Mouse (Mus musculus): ENCODE data around the gene Fhit.

The Fhit gene

GRCm38 (mm10) chr14:10917893-10918803 lies 243.7 kb downstream of the Fhit start:
- no peak for DNase-seq (ENCODE audit: low read depth, low spot score)

DNA sequence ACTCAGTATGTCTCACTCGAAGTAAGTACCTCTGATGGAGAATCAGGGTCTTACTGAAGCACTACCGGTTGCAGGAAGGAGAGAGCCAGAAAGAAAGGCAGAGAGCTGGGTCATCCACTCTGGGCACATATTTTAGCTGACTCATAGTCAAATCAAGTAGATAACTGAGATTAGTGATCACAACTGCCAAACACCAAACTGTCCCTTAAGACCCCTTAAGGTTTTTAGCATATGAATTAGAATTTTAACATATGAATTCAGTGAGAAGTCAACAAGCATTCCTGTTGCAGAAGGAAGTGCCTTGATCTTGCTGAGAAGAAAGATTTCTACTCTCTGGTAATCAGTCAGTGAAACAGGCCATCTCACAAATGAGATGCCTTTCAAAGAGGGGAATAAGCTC lies 253.8 kb downstream of the Fhit start:
- no peak for DNase-seq (ENCODE audit: low read depth, low spot score)

DNA sequence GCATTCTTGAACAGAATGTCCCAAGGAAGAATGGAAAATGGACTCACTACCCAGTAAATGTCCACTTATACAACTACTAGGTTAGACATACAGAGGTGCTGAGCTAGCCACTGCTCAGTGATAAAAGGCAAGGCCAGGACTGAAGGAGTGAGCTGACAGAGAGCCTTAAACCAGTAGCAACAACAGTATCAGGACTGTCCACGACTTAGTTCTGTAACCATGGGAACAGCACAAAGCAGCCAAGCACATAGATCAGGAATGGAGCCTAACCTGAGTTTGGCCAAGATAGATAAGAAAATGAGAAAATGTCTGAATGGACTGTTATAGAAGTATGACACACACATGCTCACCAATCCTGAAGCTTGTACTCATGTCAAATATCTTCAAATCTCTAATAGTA lies 279.1 kb downstream of the Fhit start:
- no peak for DNase-seq (ENCODE audit: low read depth, low spot score)

DNA sequence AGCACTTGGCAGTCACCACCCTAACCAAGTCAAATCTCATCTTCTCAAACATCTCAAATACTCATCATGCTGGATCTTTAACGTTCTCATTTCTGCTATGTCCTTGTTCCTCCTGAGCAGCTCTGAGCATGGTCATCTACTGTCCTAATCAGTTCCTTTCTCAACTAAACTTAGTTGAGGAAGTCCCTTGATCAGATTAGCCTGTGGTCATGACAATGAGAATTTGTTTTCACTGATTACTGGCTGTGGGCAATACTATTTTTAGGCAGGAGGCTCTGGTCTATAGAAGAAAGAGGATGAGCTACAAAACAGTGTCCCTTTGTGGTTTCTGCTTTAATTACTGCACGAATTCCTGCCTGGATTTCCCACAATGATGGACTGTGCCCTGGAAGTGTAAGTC lies 281.1 kb downstream of the Fhit start:
- no peak for DNase-seq (ENCODE audit: low read depth, low spot score)

- DNase-seq (ENCODE audit: low read depth, low spot score): no peak
Observed at GRCm38 (mm10) chr14:10874595-10875372, 287.1 kb downstream of the Fhit start.

DNA sequence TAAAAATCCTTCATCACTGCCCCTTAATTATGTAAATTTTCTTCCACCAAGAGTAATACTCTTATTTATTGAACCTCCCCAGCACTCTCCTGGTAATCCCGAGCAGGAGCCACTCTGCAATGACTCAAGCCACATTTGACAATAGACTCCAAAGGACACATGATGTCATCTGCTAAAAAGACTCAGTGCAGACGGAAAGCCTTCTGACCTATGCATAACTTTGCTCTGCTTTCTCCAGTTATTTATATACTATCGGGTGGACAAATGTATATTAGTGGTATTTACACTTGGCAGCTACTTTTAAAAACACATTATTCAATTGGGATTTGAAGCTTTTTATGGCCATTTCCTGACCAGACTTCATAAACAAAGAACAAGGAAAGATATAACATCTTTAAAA lies 304.2 kb downstream of the Fhit start:
- no peak for DNase-seq (ENCODE audit: low read depth, low spot score)

- no peak for DNase-seq (ENCODE audit: low read depth, low spot score)
Observed at GRCm38 (mm10) chr14:10851936-10852335, 309.9 kb downstream of the Fhit start.

DNA sequence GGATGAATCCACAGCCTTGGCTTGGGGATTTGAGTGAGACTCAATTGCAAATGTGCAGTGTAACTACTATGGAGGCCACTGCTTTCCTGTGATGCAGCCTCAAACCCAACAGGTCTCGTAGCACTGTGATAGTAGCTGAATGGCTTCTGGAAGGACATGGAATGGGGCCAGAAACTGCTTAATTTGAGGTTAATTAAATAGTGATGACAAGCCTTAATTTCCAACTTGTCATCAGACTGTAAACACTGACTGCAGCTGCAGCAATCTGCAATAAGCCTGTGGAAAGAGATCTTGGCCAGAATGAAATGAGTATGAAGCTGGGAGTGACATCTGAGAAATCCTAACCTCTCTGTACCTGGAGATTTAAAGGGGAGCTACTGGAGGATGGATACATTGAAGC lies 325.8 kb downstream of the Fhit start:
- no peak for DNase-seq (ENCODE audit: low read depth, low spot score)

DNA sequence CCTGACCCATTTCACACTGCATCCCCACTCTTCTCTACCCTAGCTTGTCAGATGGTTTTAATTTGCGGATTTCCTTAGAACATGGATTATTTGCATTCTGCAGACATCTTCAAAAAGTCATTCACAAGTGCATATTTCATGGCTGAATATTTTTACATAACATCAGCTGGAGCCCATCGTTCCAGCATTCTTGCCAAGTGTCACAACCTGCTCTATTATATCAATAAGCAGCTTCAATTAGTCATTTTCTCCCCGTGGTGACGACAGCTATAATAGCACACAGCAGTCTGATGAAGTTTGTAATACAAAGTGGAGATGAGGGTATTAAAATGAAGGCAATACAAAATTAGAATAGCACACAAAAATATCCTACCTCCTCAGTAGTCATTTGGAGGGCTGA lies 337.0 kb downstream of the Fhit start:
- DNase-seq (ENCODE audit: low read depth, low spot score): no peak

DNA sequence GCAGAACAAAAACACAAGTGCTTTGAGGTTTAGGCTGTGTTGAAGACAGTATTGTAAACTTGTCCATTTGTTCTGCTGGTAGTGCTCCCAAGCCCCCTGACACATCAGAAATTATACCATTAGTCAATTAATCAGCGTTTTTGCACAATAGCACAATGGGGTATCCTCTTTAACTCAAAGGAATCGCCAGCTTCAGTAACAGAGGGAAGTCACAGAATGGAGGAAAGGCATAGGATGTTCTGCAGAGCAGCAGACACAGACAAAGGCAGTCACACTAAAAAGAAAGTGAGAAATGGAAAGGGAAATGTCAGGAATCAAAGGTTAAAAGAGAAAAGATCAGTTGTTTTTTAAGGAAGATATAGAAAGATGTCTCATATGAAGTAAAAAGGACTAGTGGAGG lies 348.3 kb downstream of the Fhit start:
- DNase-seq (ENCODE audit: low read depth, low spot score): no peak

DNA sequence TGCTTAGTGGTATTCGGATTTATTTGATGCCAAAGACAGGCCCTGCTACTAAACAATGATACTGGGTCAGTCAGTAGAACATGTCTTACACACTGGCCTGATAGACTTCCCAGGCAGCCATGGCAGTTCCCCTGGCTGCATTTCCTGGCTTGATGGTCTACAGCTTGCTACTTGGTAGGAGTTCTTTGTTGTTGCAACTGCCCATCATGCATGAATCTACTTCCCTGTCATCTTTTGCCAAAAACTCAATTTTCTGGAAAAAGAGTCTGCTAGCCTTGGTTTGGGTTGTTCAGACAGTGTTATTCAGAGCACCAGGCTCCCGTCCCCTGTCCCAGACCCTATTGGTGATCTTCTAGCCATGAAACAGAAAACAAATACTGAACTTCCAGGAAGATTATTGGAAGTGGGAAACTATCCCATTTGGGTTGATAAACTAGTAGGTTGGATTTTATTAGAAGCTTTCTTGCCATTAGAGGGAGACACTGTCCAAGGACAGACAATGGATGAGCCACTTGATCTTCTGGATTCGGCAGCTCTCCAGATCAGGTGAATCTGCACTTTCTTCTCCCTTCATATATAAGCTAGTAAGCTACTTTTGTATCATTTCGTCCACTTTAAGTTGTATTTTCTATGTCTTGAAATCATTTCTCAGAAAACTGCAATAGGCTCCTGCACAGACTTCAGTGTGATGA lies 363.2 kb downstream of the Fhit start:
- DNase-seq (ENCODE audit: low read depth, low spot score): no peak

- DNase-seq (ENCODE audit: low read depth, low spot score): no peak
Observed at GRCm38 (mm10) chr14:10797595-10797994, 364.2 kb downstream of the Fhit start.

DNA sequence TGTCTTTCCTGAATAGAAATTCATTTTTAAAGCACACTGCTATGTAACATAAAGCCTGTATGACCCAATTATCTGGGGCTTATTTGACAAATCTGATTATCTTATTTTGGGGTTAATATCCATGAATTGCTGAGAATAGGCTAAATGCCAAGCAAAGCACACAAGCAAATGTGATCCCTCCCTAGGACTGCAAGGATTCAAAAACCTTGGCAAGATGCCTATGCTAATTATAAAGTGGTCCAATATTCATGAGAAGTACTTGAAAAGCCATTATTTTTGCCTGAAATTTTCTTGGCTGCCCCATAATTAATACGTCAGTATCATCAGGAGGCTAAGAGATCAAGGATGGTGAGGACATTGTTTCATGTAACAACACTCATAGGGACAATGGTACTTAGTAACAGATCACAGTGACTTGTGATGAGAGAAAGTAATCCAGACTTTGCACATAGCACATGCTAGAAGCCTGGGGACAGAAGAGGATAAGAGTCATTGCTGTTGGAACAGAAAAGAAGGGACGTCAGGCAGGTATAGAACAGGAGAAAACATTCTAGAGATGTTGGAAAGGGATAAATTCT lies 366.2 kb downstream of the Fhit start:
- no peak for DNase-seq (ENCODE audit: low read depth, low spot score)

- DNase-seq (ENCODE audit: low read depth, low spot score): peak; percentile 27
Observed at GRCm38 (mm10) chr14:10783929-10784328, 377.9 kb downstream of the Fhit start.

DNA sequence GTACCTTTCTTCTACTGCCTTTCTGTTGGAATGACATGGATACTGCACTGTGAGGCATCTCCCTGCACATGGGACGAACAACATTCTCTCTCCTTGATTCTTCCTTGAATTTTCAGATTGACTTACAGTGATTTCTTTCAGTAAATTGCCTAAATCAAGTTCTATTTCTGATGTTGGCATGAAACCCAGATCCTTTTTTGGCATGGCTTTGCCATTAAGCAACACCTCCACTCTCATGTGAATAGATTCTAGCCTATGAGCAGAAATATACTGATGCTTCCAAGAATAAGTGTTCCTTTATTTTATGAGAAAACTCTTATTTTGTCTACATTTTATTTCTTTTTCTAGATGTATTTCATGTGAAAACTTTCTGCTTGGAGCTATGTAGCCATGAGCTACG lies 383.1 kb downstream of the Fhit start:
- no peak for DNase-seq (ENCODE audit: low read depth, low spot score)

DNA sequence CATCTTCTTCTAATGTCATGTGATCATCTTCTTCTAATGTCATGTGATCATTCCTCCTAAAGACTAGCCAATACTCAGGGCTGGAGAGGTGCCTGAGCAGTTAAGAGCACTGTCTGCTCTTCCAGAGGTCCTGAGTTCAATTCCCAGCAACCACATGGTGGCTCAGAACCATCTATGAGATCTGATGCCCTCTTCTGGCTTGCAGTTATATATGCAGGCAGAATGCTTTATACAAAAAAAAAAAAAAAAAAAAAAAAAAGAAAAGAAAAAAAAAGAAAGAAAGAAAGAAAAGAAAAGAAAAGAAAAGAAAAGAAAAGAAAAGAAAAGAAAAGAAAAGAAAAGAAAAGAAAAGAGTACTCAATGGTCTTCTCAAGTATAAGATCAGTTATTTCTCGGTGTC lies 407.0 kb downstream of the Fhit start:
- DNase-seq (ENCODE audit: low read depth, low spot score): peak; percentile 9

GRCm38 (mm10) chr14:10738076-10738475 lies 423.8 kb downstream of the Fhit start:
- no peak for DNase-seq (ENCODE audit: low read depth, low spot score)

- no peak for DNase-seq (ENCODE audit: low read depth, low spot score)
Observed at GRCm38 (mm10) chr14:10722525-10722924, 439.3 kb downstream of the Fhit start.

DNA sequence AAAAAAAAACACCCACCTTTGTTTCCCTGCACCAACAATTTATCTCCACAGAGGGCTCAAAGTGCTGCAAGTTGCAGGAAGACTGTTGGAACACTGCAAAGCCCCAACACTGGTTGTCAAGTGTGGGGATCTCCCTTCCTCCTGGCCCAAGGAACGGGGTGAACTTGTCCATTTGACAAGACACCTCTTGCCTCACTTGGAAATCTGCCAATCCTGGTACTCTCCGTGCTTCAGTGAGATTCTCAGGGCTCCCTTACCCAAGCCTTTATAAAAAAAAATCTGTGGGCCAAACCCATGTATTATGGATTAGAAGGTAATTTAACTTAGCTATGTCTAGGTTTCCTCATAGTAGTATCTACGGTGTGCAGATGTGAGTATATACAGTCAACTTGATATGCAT lies 448.9 kb downstream of the Fhit start:
- no peak for DNase-seq (ENCODE audit: low read depth, low spot score)

DNA sequence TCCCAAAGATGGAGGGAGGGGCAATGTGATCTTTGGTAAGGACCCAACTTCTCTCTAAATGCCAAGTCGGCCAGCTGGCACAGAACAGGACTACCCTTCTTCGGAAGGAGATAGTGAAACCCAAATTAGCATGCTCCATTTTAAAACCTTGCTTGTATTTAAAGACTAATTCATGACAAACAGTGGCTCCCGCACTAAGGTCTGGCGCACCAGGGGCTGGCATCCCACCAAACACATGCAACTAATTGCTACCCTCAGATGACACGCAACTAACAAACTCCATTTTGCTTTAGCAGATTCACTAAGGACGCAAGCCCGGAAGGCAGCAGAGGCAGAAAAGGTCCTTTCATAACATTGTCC lies 449.3 kb downstream of the Fhit start:
- no peak for DNase-seq (ENCODE audit: low read depth, low spot score)

DNA sequence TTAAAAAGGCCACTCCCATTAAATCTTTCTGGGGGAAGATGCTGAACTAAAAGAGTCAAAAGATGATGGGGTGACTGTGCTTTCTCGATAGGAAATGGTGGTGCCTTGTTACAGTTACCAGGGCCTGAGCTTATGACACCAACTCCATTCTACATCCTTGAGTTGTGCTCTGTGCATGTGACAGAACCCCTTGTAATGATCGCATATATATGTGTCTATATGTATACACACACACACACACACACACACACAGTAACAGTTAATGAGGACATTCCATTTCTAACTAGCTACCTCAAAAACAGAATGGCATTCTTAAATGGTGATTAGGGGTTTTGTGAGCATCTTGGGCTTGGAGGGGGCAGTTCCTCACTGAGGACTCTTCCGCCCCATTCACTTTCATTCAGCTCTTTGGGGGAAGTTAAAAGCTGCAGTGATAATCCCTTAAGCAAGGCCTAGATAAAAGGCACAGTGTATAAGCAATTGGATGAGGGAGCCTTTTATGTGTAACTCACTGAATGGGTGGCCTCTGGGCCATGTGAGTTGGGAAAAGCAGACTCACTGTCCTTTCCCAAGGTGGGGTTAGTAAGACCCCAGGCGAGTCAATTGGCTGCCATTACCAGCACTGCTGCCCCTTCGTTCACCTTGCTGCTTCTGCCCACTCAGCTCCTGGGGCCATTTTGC lies 449.9 kb downstream of the Fhit start:
- DNase-seq (ENCODE audit: low read depth, low spot score): no peak
